Mouse (Mus musculus) olfactory bulb, adult 2 months (tissue): ENCODE measurements around the gene Phldb3.

Experiments
- CTCF ChIP-seq: fragments of 200-500 bp; IDR thresholded peaks from 2 replicates; pipeline ENCODE4 v1.5.1; 2012; ENCODE audit warnings: low read depth, mild to moderate bottlenecking, low read length, moderate library complexity; ENCODE audit not compliant: insufficient read depth
- POLR2A ChIP-seq: fragments of 200-500 bp; IDR thresholded peaks from 2 replicates; pipeline ENCODE4 v1.6.1; 2012; ENCODE audit warnings: mild to moderate bottlenecking, low read depth, low read length, moderate library complexity; ENCODE audit not compliant: insufficient read depth

- TF ChIP-seq POLR2A (no peak), CTCF (no peak)
Observed at GRCm38 (mm10) chr7:24630116-24630880, 19.7 kb downstream of the Phldb3 start.
